Mouse (Mus musculus): Measurements from ENCODE around the gene Rnf130. TPM values are rescaled to one million over a fixed set of nuclear protein-coding genes. Genes with fewer than 3 reads are reported as not detected.

The Rnf130 gene
- polyA plus RNA-seq, 1 experiment from 2014 or later = 75.8 TPM

- no peak for ATAC-seq (replicated peaks)
- Histone ChIP-seq H3K27ac (replicated peaks) (no peak overlapping the region), H3K4me1 (no peaks in the 10 kb centered on the region), H3K9me3 (no peaks in the 10 kb centered on the region), H3K36me3 (no peaks in the 10 kb centered on the region), H3K9ac (replicated peaks) (no peak overlapping the region), H3K4me2 (replicated peaks) (no peak overlapping the region), H3K27me3 (no peaks in the 10 kb centered on the region), H3K4me3 (no peak overlapping the region)
- WGBS = 82% methylated on average over 4 of the region's 4 CpGs
These were observed 28.7 kb upstream of the Rnf130 start for GRCm38 (mm10) chr11:49996398-49996797.

GRCm38 (mm10) chr11:49997321-49997720 is 27.8 kb upstream of the Rnf130 start:
- Histone ChIP-seq H3K4me1 (no peaks in the 10 kb centered on the region), H3K4me3 (no peak overlapping the region), H3K9me3 (no peaks in the 10 kb centered on the region), H3K36me3 (no peaks in the 10 kb centered on the region), H3K4me2 (replicated peaks) (no peak overlapping the region), H3K27ac (replicated peaks) (no peak overlapping the region), H3K27me3 (no peaks in the 10 kb centered on the region), H3K9ac (replicated peaks) (no peak overlapping the region)
- no peak for ATAC-seq (replicated peaks)
- 85% methylated on average over 5 of the region's 5 CpGs for WGBS

- Histone ChIP-seq H3K27ac (replicated peaks) (no peak overlapping the region), H3K4me2 (replicated peaks) (no peak overlapping the region), H3K27me3 (no peaks in the 10 kb centered on the region), H3K4me3 (no peak overlapping the region), H3K9me3 (no peaks in the 10 kb centered on the region), H3K9ac (replicated peaks) (no peak overlapping the region), H3K4me1 (0 out of 2 replicates have a peak, but pooled peaks cover 2% of the 10 kb centered on the region), H3K36me3 (no peaks in the 10 kb centered on the region)
- ATAC-seq (replicated peaks) = no peak
- 93% methylated on average over 4 of the region's 4 CpGs for WGBS
These were observed 22.3 kb upstream of the Rnf130 start for GRCm38 (mm10) chr11:50002853-50003252.

GRCm38 (mm10) chr11:50007776-50008175 is 17.4 kb upstream of the Rnf130 start:
- Histone ChIP-seq H3K9ac (replicated peaks) (no peak overlapping the region), H3K27ac (replicated peaks) (no peak overlapping the region), H3K36me3 (no peaks in the 10 kb centered on the region), H3K4me3 (no peak overlapping the region), H3K27me3 (no peaks in the 10 kb centered on the region), H3K9me3 (no peaks in the 10 kb centered on the region), H3K4me1 (0 out of 2 replicates have a peak, but pooled peaks cover 5% of the 10 kb centered on the region), H3K4me2 (replicated peaks) (no peak overlapping the region)
- ATAC-seq (replicated peaks) = no peak
- 61% methylated on average over 10 of the region's 10 CpGs for WGBS

DNA sequence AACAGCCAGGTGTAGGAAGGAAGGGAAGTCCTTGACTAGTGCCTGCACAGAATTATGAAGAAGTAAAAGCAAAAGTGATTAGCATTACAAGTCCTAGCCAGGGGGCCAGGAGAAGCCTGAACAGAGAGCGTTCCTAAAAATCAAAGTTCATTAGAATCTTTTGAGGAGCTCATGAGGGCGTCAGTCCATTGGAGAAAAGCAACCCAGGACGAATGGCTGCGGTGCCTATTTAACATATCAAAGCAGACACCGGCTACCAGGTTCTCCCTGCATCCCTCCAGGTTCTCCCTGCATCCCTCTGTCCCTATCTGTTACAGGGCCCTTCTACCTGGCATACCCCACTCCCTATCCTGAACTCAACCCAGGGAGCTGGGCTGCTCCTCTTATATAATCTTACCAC is 16.9 kb upstream of the Rnf130 start:
- Histone ChIP-seq H3K4me2 (replicated peaks) (no peak overlapping the region), H3K9ac (replicated peaks) (no peak overlapping the region), H3K9me3 (no peaks in the 10 kb centered on the region), H3K4me3 (no peak overlapping the region), H3K4me1 (0 out of 2 replicates have a peak, but pooled peaks cover 5% of the 10 kb centered on the region), H3K36me3 (no peaks in the 10 kb centered on the region), H3K27ac (replicated peaks) (no peak overlapping the region), H3K27me3 (no peaks in the 10 kb centered on the region)
- whole genome bisulfite sequencing = 13% methylated on average over 5 of the region's 5 CpGs
- ATAC-seq (replicated peaks) = no peak

GRCm38 (mm10) chr11:50013016-50013415 is 12.1 kb upstream of the Rnf130 start:
- WGBS = 43% methylated on average over 6 of the region's 6 CpGs
- Histone ChIP-seq H3K27me3 (no peaks in the 10 kb centered on the region), H3K9me3 (no peaks in the 10 kb centered on the region), H3K4me3 (no peak overlapping the region), H3K4me1 (0 out of 2 replicates have a peak, but pooled peaks cover 1% of the 10 kb centered on the region), H3K9ac (replicated peaks) (no peak overlapping the region), H3K36me3 (no peaks in the 10 kb centered on the region), H3K27ac (replicated peaks) (no peak overlapping the region), H3K4me2 (replicated peaks) (no peak overlapping the region)
- ATAC-seq (replicated peaks) = no peak

DNA sequence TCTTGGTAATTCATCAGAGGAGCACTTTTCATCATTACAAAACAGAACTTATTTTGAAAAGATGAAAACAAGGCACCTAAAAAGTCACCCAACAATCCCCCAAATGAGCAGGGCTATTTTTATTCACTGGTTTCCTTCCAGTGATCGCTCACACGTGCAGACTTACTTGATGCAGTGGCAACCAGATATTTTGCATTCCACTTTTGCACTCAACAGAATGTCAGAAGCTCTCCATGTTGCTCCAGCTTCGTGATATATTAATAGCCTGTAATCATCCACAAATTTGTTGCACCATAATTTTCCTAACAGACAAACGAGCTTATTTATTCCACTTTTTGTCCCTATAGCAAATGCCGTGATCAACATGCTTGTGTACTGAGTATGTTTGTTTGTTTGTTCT is 8.6 kb upstream of the Rnf130 start:
- no peak overlapping the region for H3K27ac ChIP-seq (replicated peaks)
- H3K4me1 ChIP-seq = no peaks in the 10 kb centered on the region
- no peaks in the 10 kb centered on the region for H3K36me3 ChIP-seq
- no peak overlapping the region for H3K4me3 ChIP-seq
- no peaks in the 10 kb centered on the region for H3K27me3 ChIP-seq
- no peak overlapping the region for H3K9ac ChIP-seq (replicated peaks)
- ATAC-seq (replicated peaks) = no peak
- WGBS = 74% methylated on average over 5 of the region's 5 CpGs
- H3K9me3 ChIP-seq = no peaks in the 10 kb centered on the region
- H3K4me2 ChIP-seq (replicated peaks) = no peak overlapping the region

- H3K4me2 ChIP-seq (replicated peaks) = no peak overlapping the region
- no peaks in the 10 kb centered on the region for H3K9me3 ChIP-seq
- H3K9ac ChIP-seq (replicated peaks) = no peak overlapping the region
- no peaks in the 10 kb centered on the region for H3K27me3 ChIP-seq
- no peaks in the 10 kb centered on the region for H3K36me3 ChIP-seq
- no peak overlapping the region for H3K4me3 ChIP-seq
- 85% methylated on average over 7 of the region's 7 CpGs for WGBS
- no peak for ATAC-seq (replicated peaks)
- H3K4me1 ChIP-seq = no peaks in the 10 kb centered on the region
- H3K27ac ChIP-seq (replicated peaks) = no peak overlapping the region
These were observed 7.6 kb upstream of the Rnf130 start for GRCm38 (mm10) chr11:50017511-50017910.

- Histone ChIP-seq H3K27ac (replicated peaks) (no peak overlapping the region), H3K9me3 (no peaks in the 10 kb centered on the region)
These were observed 6.3 kb upstream of the Rnf130 start for GRCm38 (mm10) chr11:50018848-50019247.

GRCm38 (mm10) chr11:50022085-50022484 is 3.1 kb upstream of the Rnf130 start:
- no peak overlapping the region for H3K9ac ChIP-seq (replicated peaks)
- H3K4me3 ChIP-seq = no peak overlapping the region
- no peak overlapping the region for H3K27ac ChIP-seq (replicated peaks)
- no peaks in the 10 kb centered on the region for H3K36me3 ChIP-seq
- H3K4me2 ChIP-seq (replicated peaks) = no peak overlapping the region
- H3K9me3 ChIP-seq = no peaks in the 10 kb centered on the region
- WGBS = 76% methylated on average over 3 of the region's 3 CpGs
- H3K4me1 ChIP-seq = peaks cover 9% of the 10 kb centered on the region
- no peaks in the 10 kb centered on the region for H3K27me3 ChIP-seq
- ATAC-seq (replicated peaks) = no peak

More at GRCm38 (mm10) chr11:50018848-50019247, 6.3 kb upstream of the Rnf130 start:
- H3K4me2 ChIP-seq (replicated peaks) = no peak overlapping the region
- no peaks in the 10 kb centered on the region for H3K36me3 ChIP-seq
- no peak overlapping the region for H3K4me3 ChIP-seq
- H3K27me3 ChIP-seq = no peaks in the 10 kb centered on the region
- H3K9ac ChIP-seq (replicated peaks) = no peak overlapping the region
- no peak for ATAC-seq (replicated peaks)
- no peaks in the 10 kb centered on the region for H3K4me1 ChIP-seq

DNA sequence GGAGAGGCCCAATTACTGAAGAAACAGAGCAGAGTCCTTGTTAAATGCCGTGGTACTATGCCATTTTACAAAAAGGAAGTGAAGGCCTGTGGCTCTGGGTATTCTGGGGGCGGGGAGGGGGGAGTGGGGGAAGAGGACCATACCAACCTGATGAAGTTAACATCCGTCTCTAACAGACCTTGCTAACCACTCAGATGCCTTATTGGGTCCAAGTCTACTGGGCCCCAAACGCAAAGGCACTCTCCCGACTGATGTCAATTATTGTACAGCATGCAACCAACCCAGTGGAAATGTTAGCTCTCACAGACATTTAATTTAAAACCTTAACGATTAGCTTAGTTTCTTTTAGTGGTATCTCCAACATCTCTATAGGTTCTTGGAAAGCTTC is 707 bp upstream of the Rnf130 start:
- peak overlapping the region; percentile 98; the same call in 1 of the 2 replicates for H3K9ac ChIP-seq (replicated peaks)
- H3K27me3 ChIP-seq = no peaks in the 10 kb centered on the region
- WGBS = 62% methylated on average over 6 of the region's 6 CpGs
- H3K36me3 ChIP-seq = no peaks in the 10 kb centered on the region
- H3K4me3 ChIP-seq = peak overlapping the region; percentile 97
- H3K4me2 ChIP-seq (replicated peaks) = peak overlapping the region; percentile 35
- H3K27ac ChIP-seq (replicated peaks) = peak overlapping the region; percentile 97
- peaks cover 33% of the 10 kb centered on the region for H3K4me1 ChIP-seq
- ATAC-seq (replicated peaks) = peak; percentile 51
- H3K9me3 ChIP-seq = no peaks in the 10 kb centered on the region

- H3K4me1 ChIP-seq = peaks cover 37% of the 10 kb centered on the region
- no peaks in the 10 kb centered on the region for H3K36me3 ChIP-seq
- peak overlapping the region; percentile 98 for H3K9ac ChIP-seq (replicated peaks)
- H3K9me3 ChIP-seq = no peaks in the 10 kb centered on the region
- peak overlapping the region; percentile 64 for H3K4me2 ChIP-seq (replicated peaks)
- peak overlapping the region; percentile 97 for H3K4me3 ChIP-seq
- H3K27ac ChIP-seq (replicated peaks) = peak overlapping the region; percentile 97
- WGBS = under 1% methylated on average over 24 of the region's 24 CpGs
- peak; percentile 1; the same call in 1 of the 2 replicates for ATAC-seq (replicated peaks)
- no peaks in the 10 kb centered on the region for H3K27me3 ChIP-seq
These were observed 775 bp downstream of the Rnf130 start for GRCm38 (mm10) chr11:50025721-50026520.

All from forebrain, embryonic 15.5 days (tissue).